Mouse (Mus musculus): ENCODE data around the gene Unc79.

GRCm38 (mm10) chr12:102985401-102985800, 36.7 kb downstream of the Unc79 start:
- TF ChIP-seq CTCF (IDR thresholded peaks at IDR 0.05; ENCODE audit: low read depth): no peak
- TF ChIP-seq EP300 (IDR thresholded peaks at IDR 0.05; ENCODE audit: low read depth): no peak
